ENCODE assay signal across 8 mouse cellular contexts in the genomic region with DNA sequence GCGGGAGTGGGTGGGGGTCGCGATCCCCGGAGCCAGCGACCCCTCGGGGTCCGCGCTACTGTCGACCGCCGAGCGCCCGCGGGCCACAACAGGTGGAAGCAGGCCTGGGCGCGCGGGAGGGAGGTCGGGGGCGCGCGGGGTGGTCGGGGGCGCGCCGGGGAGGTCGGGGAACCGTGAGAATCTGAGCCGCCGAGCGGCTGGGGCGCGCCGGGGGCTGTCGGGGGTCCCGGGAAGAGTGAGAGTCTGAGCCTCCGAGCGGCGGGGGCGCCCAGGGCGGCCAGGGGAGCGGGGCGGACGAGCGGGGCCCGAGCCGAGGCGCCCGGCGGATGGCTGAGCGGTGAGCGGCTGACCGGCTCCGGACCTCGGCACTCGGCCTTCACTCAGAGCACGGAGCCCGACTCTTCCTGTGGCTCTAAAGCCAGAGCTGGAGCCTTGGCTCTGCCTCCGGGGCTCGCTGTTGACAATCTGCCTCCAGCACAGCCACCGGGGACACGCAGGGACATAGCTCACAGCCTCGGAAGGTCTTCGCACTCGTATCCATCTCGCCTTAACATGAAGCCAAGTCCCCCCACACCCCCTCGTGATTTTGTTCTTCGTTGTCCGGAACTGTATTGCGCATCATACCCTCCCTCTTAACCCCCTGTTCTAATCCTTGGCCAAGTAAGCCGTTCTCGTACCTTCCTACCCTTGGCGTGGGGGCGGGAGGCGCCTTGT. TPM values are rescaled to one million over a fixed set of nuclear protein-coding genes. Genes with fewer than 3 reads are reported as not detected.
DNase-seq lines count a peak whose midpoint lies in the region; ATAC-seq lines count a peak whose summit lies in the region.

No protein-coding gene starts in this region.

- H3K4me2 ChIP-seq in intestine, embryonic 16.5 days (ENCODE audit: low read depth, low read length): peak overlapping the region; percentile 90
- H3K4me2 ChIP-seq in limb, embryonic 11.5 days (ENCODE audit: low read depth, severe bottlenecking): peak overlapping the region; percentile 93
- peak overlapping the region; percentile 96 for H3K4me2 ChIP-seq in midbrain, embryonic 12.5 days (replicated peaks)

- peak overlapping the region; percentile 83 for H3K4me3 ChIP-seq in intestine, embryonic 16.5 days (ENCODE audit: low read length)
- H3K4me3 ChIP-seq in limb, embryonic 11.5 days (ENCODE audit: low read depth, low read length): peak overlapping the region; percentile 68
- peak overlapping the region; percentile 73 for H3K4me3 ChIP-seq in midbrain, embryonic 12.5 days

- H3K9me3 ChIP-seq in intestine, embryonic 16.5 days (ENCODE audit: control insufficient read depth, low read length): no peaks in the 10 kb centered on the region
- H3K9me3 ChIP-seq in limb, embryonic 11.5 days (ENCODE audit: control insufficient read depth, low read length): no peaks in the 10 kb centered on the region
- H3K9me3 ChIP-seq in midbrain, embryonic 12.5 days: no peaks in the 10 kb centered on the region

- DNase-seq in layer of hippocampus, adult 11-12 months (ENCODE audit: low spot score): peak; percentile 54
- no peak for DNase-seq in layer of hippocampus, adult 9-10 months (ENCODE audit: low spot score)
- DNase-seq in embryo, embryonic 9.5 days (ENCODE audit: extremely low spot score): peak; percentile 69
- DNase-seq in gastrocnemius, postnatal 4 days (ENCODE audit: low spot score in 2 of 2): peak; percentile 23 to 48
- peak; percentile 65 for DNase-seq in limb, embryonic 11.5 days (ENCODE audit: low spot score)
- DNase-seq in skeletal muscle tissue, adult 2 months (ENCODE audit: low read depth, low spot score): peak; percentile 16

- H3K27ac ChIP-seq in intestine, embryonic 16.5 days (ENCODE audit: low read length): peak overlapping the region; percentile 78
- no peak overlapping the region for H3K27ac ChIP-seq in limb, embryonic 11.5 days (replicated peaks; ENCODE audit: low read depth, low read length)
- no peak overlapping the region for H3K27ac ChIP-seq in midbrain, embryonic 12.5 days (replicated peaks)

- no peaks in the 10 kb centered on the region for H3K36me3 ChIP-seq in intestine, embryonic 16.5 days (ENCODE audit: control insufficient read depth, insufficient read depth, low read length)
- H3K36me3 ChIP-seq in limb, embryonic 11.5 days (ENCODE audit: control insufficient read depth, insufficient read depth, low read length): no peaks in the 10 kb centered on the region
- H3K36me3 ChIP-seq in midbrain, embryonic 12.5 days: no peaks in the 10 kb centered on the region

- peak overlapping the region; percentile 86 for H3K9ac ChIP-seq in intestine, embryonic 16.5 days (ENCODE audit: low read depth, low read length)
- peak overlapping the region; percentile 64 for H3K9ac ChIP-seq in limb, embryonic 11.5 days (ENCODE audit: low read length)
- H3K9ac ChIP-seq in midbrain, embryonic 12.5 days (replicated peaks): peak overlapping the region; percentile 56

- WGBS in intestine, embryonic 16.5 days: under 1% methylated on average over 65 of the region's 74 CpGs
- under 1% methylated on average over 49 of the region's 74 CpGs for WGBS in limb, embryonic 11.5 days
- under 1% methylated on average over 60 of the region's 74 CpGs for WGBS in midbrain, embryonic 12.5 days

- H3K27me3 ChIP-seq in intestine, embryonic 16.5 days (replicated peaks; ENCODE audit: control insufficient read depth, insufficient read depth, low read length): peaks cover 7% of the 10 kb centered on the region; the same call in 1 of the 2 replicates
- peaks cover 33% of the 10 kb centered on the region for H3K27me3 ChIP-seq in limb, embryonic 11.5 days (ENCODE audit: control insufficient read depth, insufficient read depth, low read length)
- H3K27me3 ChIP-seq in midbrain, embryonic 12.5 days: peaks cover 58% of the 10 kb centered on the region

- ATAC-seq in intestine, embryonic 16.5 days: peak; percentile 64
- ATAC-seq in limb, embryonic 11.5 days (ENCODE audit: insufficient number of reproducible peaks, low FRiP score, low TSS enrichment, low read depth): peak; percentile 71
- peak; percentile 77 for ATAC-seq in midbrain, embryonic 12.5 days (ENCODE audit: low FRiP score, low read depth)

- peaks cover 5% of the 10 kb centered on the region; the same call in 1 of the 2 replicates for H3K4me1 ChIP-seq in intestine, embryonic 16.5 days (ENCODE audit: control insufficient read depth, insufficient read depth, low read length)
- no peaks in the 10 kb centered on the region for H3K4me1 ChIP-seq in limb, embryonic 11.5 days (ENCODE audit: control insufficient read depth, insufficient read depth, low read length)
- H3K4me1 ChIP-seq in midbrain, embryonic 12.5 days: peaks cover 15% of the 10 kb centered on the region; the same call in 1 of the 2 replicates

RNA-seq across cellular contexts. Expression of gene Map7, which starts 1.0 kb away (rescaled TPM):
- total RNA-seq in gastrocnemius, postnatal 4 days (2021): 1 to 10 TPM; 2.2 to 2.5 TPM
- polyA plus RNA-seq in intestine, embryonic 16.5 days (2015; fragmentation: Nextera tagmentation; extraction: Ambion mirVana): 44.7 and 50.3 TPM in 2 replicates
- polyA plus RNA-seq in limb, embryonic 11.5 days (2014; fragmentation: Nextera tagmentation; extraction: Ambion mirVana): 1.1 and 1.9 TPM in 2 replicates
- polyA plus RNA-seq in midbrain, embryonic 12.5 days (2016; fragmentation: Nextera tagmentation; extraction: Ambion mirVana): 4.5 and 5.5 TPM in 2 replicates
